Mouse (Mus musculus) gastrocnemius, postnatal 4 days (tissue): Measurements from ENCODE around the gene Glrp1. TPM values are rescaled to one million over a fixed set of nuclear protein-coding genes. Genes with fewer than 3 reads are reported as not detected.

ENCODE experiments used
- DNase-seq, 2 experiments: peaks; one replicate each; pipeline ENCODE4 v3.0.0; 2021 to 2022; ENCODE audit warnings: low spot score in 2 of 2, mixed read lengths in 2 of 2
- total RNA-seq, 2 experiments: library from RNA; stranded (reverse); gene quantifications; 2 replicates each; pipeline ENCODE4 v1.2.3; 2021

Gene Glrp1
- total RNA-seq, 2 experiments from 2014 or later = not detected

DNA sequence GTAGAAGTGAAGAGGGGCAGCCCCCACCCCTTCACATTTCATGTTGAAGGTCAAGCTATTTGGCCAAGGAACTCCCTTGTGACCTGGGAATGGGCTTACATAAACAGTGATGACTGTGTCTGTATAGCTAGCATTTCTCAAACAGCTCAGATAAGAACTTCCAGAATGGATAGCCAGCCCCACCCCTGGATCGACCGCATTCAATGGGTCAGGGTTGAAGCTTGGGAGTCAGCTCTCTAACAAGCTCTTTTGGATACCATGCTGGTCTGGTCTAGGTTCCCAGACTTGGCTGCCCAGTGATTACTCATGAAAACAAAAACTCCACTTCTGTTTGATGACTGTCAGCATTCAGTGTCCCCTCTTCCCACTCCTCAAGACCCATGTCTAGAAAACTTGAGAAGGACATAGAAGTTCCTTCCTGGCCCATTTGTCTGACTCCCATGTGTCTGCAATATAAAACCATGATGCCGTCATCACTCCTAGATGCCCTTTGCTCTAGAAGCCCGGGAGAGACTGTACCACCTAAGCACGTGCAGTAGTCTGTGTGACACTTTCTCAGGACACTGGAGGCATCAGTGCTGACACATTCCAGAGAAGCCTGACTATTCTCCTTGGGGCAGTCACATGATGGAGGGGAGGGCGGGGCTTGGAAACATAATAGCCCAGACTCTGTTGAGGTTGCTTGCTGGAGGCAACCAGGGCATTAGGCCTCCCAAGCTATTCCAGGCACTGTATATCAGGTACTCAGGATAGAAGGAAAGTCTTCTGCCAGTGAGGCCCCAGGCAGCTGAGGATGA lies 45.6 kb downstream of the Glrp1 start:
- DNase-seq = no peak

DNA sequence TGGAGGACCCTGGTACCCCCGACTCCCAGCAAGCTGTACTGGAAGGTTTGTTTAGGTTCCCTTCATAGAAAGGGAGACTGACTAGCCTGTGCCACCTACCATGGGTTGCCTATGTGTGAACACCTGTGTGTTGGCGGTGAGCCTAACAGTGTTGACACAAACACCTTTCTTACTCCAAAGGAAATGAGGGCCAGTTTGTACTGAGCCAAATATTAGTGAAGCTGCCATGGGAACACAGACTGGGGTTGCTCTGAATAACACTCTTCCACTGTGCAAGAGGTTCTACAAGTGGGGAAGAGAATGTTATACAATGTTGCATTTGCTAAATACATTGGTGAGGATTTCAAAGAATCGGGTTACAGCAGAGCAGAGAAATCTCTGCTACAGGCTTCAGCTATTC lies 46.6 kb downstream of the Glrp1 start:
- DNase-seq = no peak

DNA sequence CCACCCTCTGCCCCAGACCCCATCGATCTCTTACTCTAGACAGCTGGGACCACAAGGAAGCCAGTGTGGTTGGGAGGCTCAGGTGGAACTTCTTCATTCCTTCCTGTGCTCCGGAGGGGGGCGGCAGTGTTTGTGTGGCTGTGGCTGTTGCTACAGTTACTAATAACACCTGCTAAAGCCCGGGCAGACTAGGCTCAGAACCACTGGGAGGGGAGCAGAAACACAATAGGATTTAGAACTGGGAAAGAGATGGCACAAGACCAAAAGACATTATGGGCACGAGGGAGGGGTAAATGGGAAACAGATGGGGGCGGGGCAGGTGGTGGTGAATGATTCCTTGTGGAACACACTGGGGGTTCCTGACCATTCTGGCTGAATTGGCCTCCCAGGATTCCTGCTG lies 47.4 kb downstream of the Glrp1 start:
- no peak for DNase-seq

DNA sequence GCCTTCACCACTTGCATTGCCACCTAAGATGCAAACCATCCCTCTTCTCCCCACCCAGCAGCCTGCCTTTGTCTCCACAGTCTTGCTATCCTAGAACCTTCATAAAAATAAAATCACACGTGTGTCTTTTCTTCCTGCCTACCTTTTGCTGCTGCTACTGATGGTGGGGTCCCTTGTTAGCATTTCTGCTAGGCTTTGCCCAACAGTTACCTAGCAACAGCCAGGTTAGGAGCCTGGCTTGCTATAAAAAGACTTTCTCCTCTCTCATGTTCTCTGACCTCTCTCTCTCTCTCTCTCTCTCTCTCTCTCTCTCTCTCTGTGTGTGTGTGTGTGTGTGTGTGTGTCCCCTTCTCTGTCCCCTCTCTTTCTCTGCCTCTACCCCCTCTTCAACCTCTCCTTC lies 48.8 kb downstream of the Glrp1 start:
- no peak for DNase-seq

DNA sequence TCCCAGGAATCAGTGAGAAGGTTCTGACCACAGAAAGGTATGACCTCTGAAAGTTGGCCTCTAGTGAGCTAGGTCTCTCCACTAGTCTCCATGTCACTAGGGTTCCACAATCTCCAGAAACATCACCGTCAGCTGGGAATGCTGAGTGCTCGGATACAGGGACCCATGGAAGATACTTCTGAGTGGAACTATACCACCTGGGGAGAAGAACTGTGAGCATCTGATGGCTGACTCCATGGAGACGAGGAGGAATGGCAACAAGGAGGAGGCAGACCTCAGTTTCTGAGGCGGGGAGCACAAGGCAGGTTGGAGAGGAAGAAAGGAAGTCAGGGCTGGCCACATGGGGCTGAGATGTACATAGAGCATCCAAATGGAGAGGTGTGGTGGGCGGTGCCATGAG lies 50.2 kb downstream of the Glrp1 start:
- no peak for DNase-seq

DNA sequence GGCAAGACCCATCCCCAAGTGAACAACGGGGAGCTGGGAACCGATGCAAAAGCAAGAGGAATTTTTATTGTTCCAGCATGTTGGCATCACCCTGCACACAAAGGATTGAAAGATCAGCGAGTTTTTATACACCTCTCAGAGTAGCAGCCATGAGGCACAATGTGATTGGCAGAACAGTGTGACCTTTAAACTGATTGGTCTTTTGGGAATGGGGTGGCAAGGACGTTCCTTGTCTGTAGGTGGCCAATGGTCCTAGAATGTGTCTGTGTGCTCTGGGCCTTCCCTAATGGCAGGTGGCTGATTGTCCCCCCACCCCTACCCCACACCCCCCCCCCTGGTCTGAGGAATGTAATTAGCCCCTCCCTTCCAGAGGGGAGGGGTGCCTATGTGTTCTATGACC lies 50.7 kb downstream of the Glrp1 start:
- DNase-seq = no peak

DNA sequence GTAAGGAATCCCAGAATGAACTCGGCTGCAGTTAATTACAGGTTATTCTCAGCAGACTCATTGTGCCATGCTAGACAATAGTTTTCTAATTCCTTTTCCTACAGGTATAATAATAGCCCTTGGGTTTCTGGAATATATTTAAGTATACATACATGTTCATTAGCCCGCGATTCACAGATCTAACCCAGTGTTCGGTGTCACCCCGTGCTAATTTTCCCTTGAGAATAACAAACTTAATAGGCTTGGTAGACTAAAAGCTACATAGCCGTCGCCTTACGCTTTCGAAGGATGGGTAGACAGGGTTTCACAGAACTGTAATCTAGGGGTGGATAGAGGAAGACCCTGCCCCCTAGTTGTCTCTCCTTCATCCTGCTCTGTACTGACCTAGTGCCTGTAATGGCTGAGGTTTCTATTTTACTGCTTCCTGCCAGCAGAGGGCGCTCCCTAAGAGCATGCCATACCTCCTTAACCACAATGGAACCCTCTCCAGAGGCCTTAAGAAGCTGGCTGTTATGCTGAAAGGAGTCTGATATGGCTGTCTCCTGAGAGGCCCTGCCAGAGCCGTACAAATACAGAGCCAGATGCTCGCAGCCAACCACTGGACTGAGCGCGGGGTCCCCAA lies 53.3 kb downstream of the Glrp1 start:
- peak; percentile 48 to 67 for DNase-seq

DNA sequence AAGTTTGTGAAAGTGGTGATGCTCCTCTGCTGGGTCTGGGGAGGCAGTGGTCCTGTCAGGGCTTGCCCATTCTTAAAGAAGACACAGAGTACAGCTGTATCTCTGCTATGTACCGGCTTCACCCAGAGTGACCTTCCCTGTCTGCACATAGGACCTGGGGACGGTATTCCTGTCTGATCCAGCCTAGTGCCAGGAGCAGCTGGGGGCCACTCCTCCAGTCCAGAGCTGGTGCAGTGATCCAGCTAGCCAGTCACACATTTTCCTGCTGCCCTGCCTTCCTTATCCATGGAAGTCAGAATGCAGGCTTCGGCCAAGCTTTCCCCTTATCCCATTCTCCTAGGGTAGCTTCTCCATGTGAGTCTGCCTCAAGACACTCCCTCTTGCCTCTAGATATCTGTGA lies 54.1 kb downstream of the Glrp1 start:
- no peak for DNase-seq

DNA sequence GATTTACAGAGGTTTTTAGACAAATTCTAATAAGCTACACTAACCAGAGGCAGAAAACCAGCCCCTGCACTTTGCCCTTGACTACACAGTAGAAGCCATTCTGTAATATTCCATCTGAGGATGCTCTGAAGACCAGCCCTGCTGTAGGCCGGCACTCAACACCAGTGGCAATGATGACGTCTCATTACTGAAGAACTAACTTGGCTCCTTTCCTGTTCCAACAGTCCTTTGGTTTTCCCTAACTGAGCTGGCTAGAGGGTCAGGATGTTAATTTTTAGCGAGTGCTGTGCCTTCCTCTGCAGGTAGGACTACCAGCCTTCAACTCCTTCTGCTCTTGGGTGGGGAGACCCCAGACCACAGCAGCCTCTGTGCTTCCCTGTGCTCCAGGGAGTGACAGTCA lies 55.2 kb downstream of the Glrp1 start:
- DNase-seq = no peak

DNA sequence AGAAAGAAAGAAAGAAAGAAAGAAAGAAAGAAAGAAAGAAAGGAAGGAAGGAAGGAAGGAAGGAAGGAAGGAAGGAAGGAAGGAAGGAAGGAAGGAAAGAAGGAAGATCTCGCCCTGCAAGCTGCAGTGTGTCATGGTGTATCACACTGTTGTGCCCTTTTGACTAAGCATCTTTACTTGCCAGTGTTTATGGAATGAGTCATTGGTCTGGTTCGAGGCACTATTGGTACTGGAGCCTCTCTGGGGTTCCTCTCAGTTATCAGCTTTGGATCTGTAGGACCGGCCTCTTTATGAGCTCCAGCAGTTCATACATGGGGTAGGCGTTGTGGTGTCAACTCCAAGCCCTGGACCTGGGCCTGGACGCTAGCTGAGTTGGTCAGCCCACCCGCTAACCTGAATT lies 57.7 kb downstream of the Glrp1 start:
- DNase-seq = no peak

DNA sequence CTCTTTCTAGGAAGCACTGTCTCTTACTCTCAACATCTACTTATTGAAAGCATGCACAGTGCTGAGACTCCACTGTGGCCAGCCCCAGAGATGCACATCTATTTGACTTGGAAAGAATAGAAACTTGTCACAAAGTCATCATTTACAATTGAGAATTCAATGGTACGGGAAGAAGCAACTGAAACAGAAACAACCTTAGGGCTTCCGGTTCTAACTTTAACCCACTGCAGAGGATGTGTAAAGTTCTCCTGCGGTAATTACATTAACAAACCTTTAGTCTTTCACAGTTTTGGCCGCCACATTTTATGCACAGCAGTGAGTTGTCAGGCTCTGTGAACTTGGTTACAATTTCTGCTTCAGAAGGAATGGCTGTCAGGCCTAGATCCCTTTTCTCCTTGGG lies 59.2 kb downstream of the Glrp1 start:
- DNase-seq = no peak

Other genes with a start within 250 kb of the Glrp1 start
- gene Hjurp, start 232.4 kb downstream of the Glrp1 start, total RNA-seq = 10 to 100 TPM; 80.5 to 88.1 TPM
- gene Trpm8, start 232.4 kb downstream of the Glrp1 start, total RNA-seq = not detected
- under 1 TPM in 1 of 2 experiments, not detected in 1; 0.86 TPM for gene Spp2, start 103.1 kb downstream of the Glrp1 start, total RNA-seq
- 1 to 10 TPM; 7.1 to 7.6 TPM for gene Arl4c, start 192.2 kb upstream of the Glrp1 start, total RNA-seq